Mouse (Mus musculus): ENCODE results near the gene Sult2a7.

Sult2a7 gene

GRCm38 (mm10) chr7:14494130-14494529 lies at the start of gene Sult2a7:
Sult2a7 (minus strand) TSS chr7:14494230.
- no peak for DNase-seq

GRCm38 (mm10) chr7:14525280-14525679 lies 31.2 kb upstream of the Sult2a7 start:
- DNase-seq, result no peak

- DNase-seq, result no peak
Measured at GRCm38 (mm10) chr7:14522636-14523035, 28.6 kb upstream of the Sult2a7 start.

GRCm38 (mm10) chr7:14518301-14518700 lies 24.3 kb upstream of the Sult2a7 start:
- DNase-seq, result no peak

- no peak for DNase-seq
Measured at GRCm38 (mm10) chr7:14492886-14493285, 1.1 kb downstream of the Sult2a7 start.

GRCm38 (mm10) chr7:14446534-14446933 lies 47.5 kb downstream of the Sult2a7 start, which contains the start of gene Sult2a8:
Sult2a8 (minus strand) TSS chr7:14446769.
- DNase-seq, result no peak

- no peak for DNase-seq
Measured at GRCm38 (mm10) chr7:14439581-14439980, 54.4 kb downstream of the Sult2a7 start.

- no peak for DNase-seq
Measured at GRCm38 (mm10) chr7:14438484-14438883, 55.5 kb downstream of the Sult2a7 start.

- DNase-seq, result no peak
Measured at GRCm38 (mm10) chr7:14438029-14438428, 56.0 kb downstream of the Sult2a7 start.
